Mouse (Mus musculus): Measurements from ENCODE around the gene Morc2a.

Morc2a gene

GRCm38 (mm10) chr11:3735715-3736114, 86.7 kb downstream of the Morc2a start:
- H3K36me3 ChIP-seq (ENCODE audit: control insufficient read depth, insufficient read depth, low read length, poor library complexity, severe bottlenecking) = no peaks in the 10 kb centered on the region
- DNase-seq (ENCODE audit: low read depth, low spot score) = no peak
- no peaks in the 10 kb centered on the region for H3K27me3 ChIP-seq (ENCODE audit: control insufficient read depth, insufficient read depth, low read length, poor library complexity, severe bottlenecking)

- DNase-seq (ENCODE audit: low read depth, low spot score) = no peak
- no peaks in the 10 kb centered on the region for H3K27me3 ChIP-seq (ENCODE audit: control insufficient read depth, insufficient read depth, low read length, poor library complexity, severe bottlenecking)
Observed at GRCm38 (mm10) chr11:3738778-3739177, 89.8 kb downstream of the Morc2a start.

More at GRCm38 (mm10) chr11:3738778-3739177, 89.8 kb downstream of the Morc2a start:
- no peaks in the 10 kb centered on the region for H3K36me3 ChIP-seq (ENCODE audit: control insufficient read depth, insufficient read depth, low read length, poor library complexity, severe bottlenecking)
